Mouse (Mus musculus): ENCODE measurements around the gene Hnrnpr.

DNA sequence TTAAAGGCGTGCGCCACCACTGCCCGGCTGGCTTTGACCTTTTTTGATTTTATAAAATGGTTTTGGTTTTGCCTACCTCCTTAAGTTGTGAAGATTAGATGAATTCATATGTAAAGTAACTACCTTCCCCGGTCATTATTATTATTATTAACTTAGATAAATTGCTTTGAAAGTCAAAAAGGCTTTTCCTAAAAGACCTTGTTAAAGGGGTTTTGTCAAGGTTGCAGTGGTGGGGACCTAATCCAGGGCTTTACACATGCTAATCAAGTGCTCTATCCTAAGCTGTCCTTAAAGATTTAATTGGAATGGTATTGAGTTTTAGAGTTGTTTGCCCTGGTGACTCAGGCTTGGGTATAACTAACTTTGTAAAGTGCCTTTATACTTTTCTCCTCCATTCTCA lies 6.9 kb downstream of the Hnrnpr start:
- TF ChIP-seq CTCF (IDR thresholded peaks at IDR 0.05; ENCODE audit: control insufficient read depth, insufficient read depth, low read length) (no peak), POLR2A (IDR thresholded peaks at IDR 0.05; ENCODE audit: borderline replicate concordance, control insufficient read depth, low read depth, low read length) (no peak)

Data from bone marrow, adult 2 months (tissue).